Mouse (Mus musculus): ENCODE data around the gene Npm1.
A peak's percentile ranks its signal among the peaks of the same experiment; 100 is the strongest.

Gene Npm1

GRCm38 (mm10) chr11:33162998-33163506 lies at the start of gene Npm1:
Gene Npm1 (minus strand): TSS chr11:33163206.
- DNase-seq (ENCODE audit: low read depth, low spot score): peak; percentile 100

GRCm38 (mm10) chr11:33207411-33207810 lies 44.4 kb upstream of the Npm1 start:
- no peak for DNase-seq (ENCODE audit: low read depth, low spot score)

- no peak for DNase-seq (ENCODE audit: low read depth, low spot score)
Observed at GRCm38 (mm10) chr11:33204966-33205365, 42.0 kb upstream of the Npm1 start.

GRCm38 (mm10) chr11:33204329-33204705 lies 41.3 kb upstream of the Npm1 start:
- no peak for DNase-seq (ENCODE audit: low read depth, low spot score)

GRCm38 (mm10) chr11:33203383-33204328 lies 40.6 kb upstream of the Npm1 start, which contains the start of gene Tlx3:
Gene Tlx3 (minus strand): TSS chr11:33203589.
- DNase-seq (ENCODE audit: low read depth, low spot score): peak; percentile 85

GRCm38 (mm10) chr11:33202972-33203371 lies 40.0 kb upstream of the Npm1 start:
- no peak for DNase-seq (ENCODE audit: low read depth, low spot score)

GRCm38 (mm10) chr11:33202296-33202695 lies 39.3 kb upstream of the Npm1 start:
- DNase-seq (ENCODE audit: low read depth, low spot score): peak; percentile 65

- no peak for DNase-seq (ENCODE audit: low read depth, low spot score)
Observed at GRCm38 (mm10) chr11:33201626-33202010, 38.6 kb upstream of the Npm1 start.

GRCm38 (mm10) chr11:33200764-33201625 lies 38.0 kb upstream of the Npm1 start:
- peak; percentile 58 for DNase-seq (ENCODE audit: low read depth, low spot score)

GRCm38 (mm10) chr11:33199906-33200763 lies 37.1 kb upstream of the Npm1 start:
- DNase-seq (ENCODE audit: low read depth, low spot score): peak; percentile 34

GRCm38 (mm10) chr11:33199117-33199514 lies 36.1 kb upstream of the Npm1 start:
- no peak for DNase-seq (ENCODE audit: low read depth, low spot score)

- no peak for DNase-seq (ENCODE audit: low read depth, low spot score)
Observed at GRCm38 (mm10) chr11:33198351-33199116, 35.5 kb upstream of the Npm1 start.

- DNase-seq (ENCODE audit: low read depth, low spot score): no peak
Observed at GRCm38 (mm10) chr11:33197673-33198072, 34.7 kb upstream of the Npm1 start.

- no peak for DNase-seq (ENCODE audit: low read depth, low spot score)
Observed at GRCm38 (mm10) chr11:33197133-33197514, 34.1 kb upstream of the Npm1 start.

- DNase-seq (ENCODE audit: low read depth, low spot score): no peak
Observed at GRCm38 (mm10) chr11:33196447-33197132, 33.6 kb upstream of the Npm1 start.

- DNase-seq (ENCODE audit: low read depth, low spot score): no peak
Observed at GRCm38 (mm10) chr11:33195531-33196446, 32.8 kb upstream of the Npm1 start.

- DNase-seq (ENCODE audit: low read depth, low spot score): no peak
Observed at GRCm38 (mm10) chr11:33195061-33195460, 32.1 kb upstream of the Npm1 start.

- DNase-seq (ENCODE audit: low read depth, low spot score): peak; percentile 71
Observed at GRCm38 (mm10) chr11:33193695-33194094, 30.7 kb upstream of the Npm1 start.

- DNase-seq (ENCODE audit: low read depth, low spot score): no peak
Observed at GRCm38 (mm10) chr11:33181804-33182203, 18.8 kb upstream of the Npm1 start.

Data from ES-CJ7 (cell line).